Mouse (Mus musculus): ENCODE data around the gene Gna12. TPM values are rescaled to one million over a fixed set of nuclear protein-coding genes. Genes with fewer than 3 reads are reported as not detected.

Gna12 gene
- total and polyA plus RNA-seq, 3 experiments, result 46.0 to 55.2 TPM; not detected in 1

DNA sequence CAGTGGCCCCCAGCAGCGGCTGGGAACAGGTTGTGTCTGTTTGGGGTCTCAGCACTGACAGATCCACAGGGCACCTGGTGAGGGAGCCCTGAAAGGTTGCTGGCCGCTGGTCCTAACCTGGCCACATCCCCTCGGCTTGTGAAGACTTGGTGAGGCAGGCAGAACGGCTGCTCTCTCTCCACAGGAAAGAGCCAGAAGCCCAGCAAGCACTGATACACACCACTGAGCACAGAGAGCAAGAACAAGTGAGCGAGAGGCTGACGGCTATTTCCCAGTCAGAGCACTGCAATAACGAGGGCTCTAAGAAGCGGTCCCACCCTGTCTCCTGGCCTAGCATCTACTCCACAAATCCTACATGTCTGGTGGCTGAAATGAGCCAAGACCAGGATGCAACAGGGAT is 71.4 kb downstream of the Gna12 start:
- H3K9ac ChIP-seq (ENCODE audit: control insufficient read depth, low read depth, low read length, poor library complexity, severe bottlenecking), result no peak overlapping the region
- no peak overlapping the region for H3K27ac ChIP-seq (ENCODE audit: control insufficient read depth, low read depth, low read length)
- H3K36me3 ChIP-seq (ENCODE audit: control insufficient read depth in 1 of 2, insufficient read depth in 2 of 2, low read length in 2 of 2), result no peaks in the 10 kb centered on the region
- no peaks in the 10 kb centered on the region for H3K79me2 ChIP-seq (ENCODE audit: control insufficient read depth, insufficient read depth, low read length, poor library complexity)
- H3K4me1 ChIP-seq (ENCODE audit: control insufficient read depth in 1 of 2, insufficient read depth in 2 of 2, low read length in 2 of 2), result no peaks in the 10 kb centered on the region
- no peak overlapping the region for H3K4me3 ChIP-seq (ENCODE audit: control insufficient read depth in 1 of 2, insufficient read depth in 1 of 2, low read depth in 2 of 2, low read length in 2 of 2)
- no peak for DNase-seq (ENCODE audit: low read depth, low spot score)
- no peak for TF ChIP-seq TAL1 (IDR thresholded peaks at IDR 0.05; ENCODE audit: low read length)
- no peaks in the 10 kb centered on the region for H3K9me3 ChIP-seq (replicated peaks; ENCODE audit: insufficient read depth, low read length)
- H3K27me3 ChIP-seq (ENCODE audit: control insufficient read depth in 1 of 2, insufficient read depth in 2 of 2, low read length in 2 of 2), result no peaks in the 10 kb centered on the region

DNA sequence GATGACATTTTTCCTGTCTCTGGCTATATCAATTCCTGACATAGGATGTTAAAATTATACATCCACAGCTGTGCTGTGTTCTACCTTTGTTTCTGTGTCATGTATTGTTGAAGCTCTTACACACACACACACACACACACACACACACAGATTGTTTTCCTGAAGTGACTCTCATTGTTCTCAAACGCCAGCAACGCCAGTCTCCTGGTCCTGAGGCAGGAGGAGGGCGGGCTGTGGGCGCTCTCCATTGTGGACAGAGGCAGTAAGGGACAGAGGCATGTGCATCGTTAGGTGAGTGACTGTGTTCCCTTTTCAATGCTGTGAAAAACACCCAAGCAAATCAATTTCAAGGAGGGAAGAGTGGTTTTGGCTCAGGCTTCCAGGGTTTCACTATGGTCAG is 77.0 kb downstream of the Gna12 start:
- H3K27me3 ChIP-seq (ENCODE audit: control insufficient read depth in 1 of 2, insufficient read depth in 2 of 2, low read length in 2 of 2), result no peaks in the 10 kb centered on the region
- no peak for DNase-seq (ENCODE audit: low read depth, low spot score)
- no peaks in the 10 kb centered on the region for H3K9me3 ChIP-seq (replicated peaks; ENCODE audit: insufficient read depth, low read length)
- H3K4me1 ChIP-seq (ENCODE audit: control insufficient read depth in 1 of 2, insufficient read depth in 2 of 2, low read length in 2 of 2), result peaks cover 0 to 14% of the 10 kb centered on the region in 2 experiments; a peak in 2 of 4 replicates
- TF ChIP-seq RCOR1 (IDR thresholded peaks at IDR 0.05; ENCODE audit: low read depth, low read length) (no peak), GABPA (IDR thresholded peaks at IDR 0.05; ENCODE audit: low read depth, low read length) (no peak), CHD2 (IDR thresholded peaks at IDR 0.05; ENCODE audit: low read length) (no peak), JUND (IDR thresholded peaks at IDR 0.05; ENCODE audit: low read depth, low read length) (no peak), ETS1 (IDR thresholded peaks at IDR 0.05; ENCODE audit: low read depth, low read length) (no peak), MXI1 (IDR thresholded peaks at IDR 0.05; ENCODE audit: low read depth, low read length) (no peak), BHLHE40 (IDR thresholded peaks at IDR 0.05; ENCODE audit: borderline replicate concordance, low read depth, low read length) (no peak), UBTF (IDR thresholded peaks at IDR 0.05; ENCODE audit: borderline replicate concordance, insufficient read depth, low read depth, low read length) (no peak), SIN3A (IDR thresholded peaks at IDR 0.05; ENCODE audit: low read length) (no peak), MYB (IDR thresholded peaks at IDR 0.05; ENCODE audit: low read depth, low read length) (no peak), KAT2A (conservative IDR thresholded peaks at IDR 0.05; ENCODE audit: low read depth, low read length) (no peak), EP300 (IDR thresholded peaks at IDR 0.05; ENCODE audit: low read depth in 1 of 2, low read length in 2 of 2) (no peak), SMC3 (IDR thresholded peaks at IDR 0.05; ENCODE audit: low read depth, low read length) (no peak), E2F4 (IDR thresholded peaks at IDR 0.05; ENCODE audit: borderline replicate concordance, low read depth, low read length) (no peak), TBP (IDR thresholded peaks at IDR 0.05; ENCODE audit: low read depth, low read length) (no peak), ZC3H11A (IDR thresholded peaks at IDR 0.05; ENCODE audit: low read depth, low read length) (no peak), MAZ (IDR thresholded peaks at IDR 0.05; ENCODE audit: low read depth, low read length) (no peak)
- no peak overlapping the region for H3K4me3 ChIP-seq (ENCODE audit: control insufficient read depth in 1 of 2, insufficient read depth in 1 of 2, low read depth in 2 of 2, low read length in 2 of 2)
- no peak overlapping the region for H3K27ac ChIP-seq (ENCODE audit: control insufficient read depth, low read depth, low read length)
- no peaks in the 10 kb centered on the region for H3K79me2 ChIP-seq (ENCODE audit: control insufficient read depth, insufficient read depth, low read length, poor library complexity)
- H3K36me3 ChIP-seq (ENCODE audit: control insufficient read depth in 1 of 2, insufficient read depth in 2 of 2, low read length in 2 of 2), result peaks cover 0 to 3% of the 10 kb centered on the region in 2 experiments; a peak in 1 of 4 replicates
- no peak overlapping the region for H3K9ac ChIP-seq (ENCODE audit: control insufficient read depth, low read depth, low read length, poor library complexity, severe bottlenecking)

All from MEL (cell line).